Mouse (Mus musculus) liver, adult 2 months (tissue): Measurements from ENCODE around the gene Trappc3. TPM values are rescaled to one million over a fixed set of nuclear protein-coding genes. Genes with fewer than 3 reads are reported as not detected.

Experiments used
- DNase-seq: peaks from one replicate; pipeline ENCODE4 v3.0.0-alpha.2; 2011; ENCODE audit warnings: low read depth, low spot score; ENCODE audit errors: extremely low read depth
- H3K27ac ChIP-seq: fragments of 200-500 bp; replicated peaks from 2 replicates; pipeline ENCODE4 v1.5.1; 2012; ENCODE audit warnings: low read depth, mild to moderate bottlenecking, control low read depth, inconsistent platforms, low read length; ENCODE audit not compliant: insufficient read depth
- H3K27me3 ChIP-seq: fragments of 200-500 bp; 2 replicates; pipeline ENCODE4 v1.6.1; 2012; ENCODE audit warnings: mild to moderate bottlenecking, moderate library complexity, low read length, inconsistent platforms; ENCODE audit not compliant: control insufficient read depth, insufficient read depth
- H3K36me3 ChIP-seq: fragments of 200-500 bp; 2 replicates; pipeline ENCODE4 v1.6.1; 2012; ENCODE audit warnings: low read length, inconsistent platforms; ENCODE audit not compliant: control insufficient read depth, insufficient read depth
- H3K4me1 ChIP-seq: fragments of 200-500 bp; 2 replicates; pipeline ENCODE4 v1.6.1; 2011; ENCODE audit warnings: low read length; ENCODE audit not compliant: control insufficient read depth, insufficient read depth
- H3K4me3 ChIP-seq: fragments of 200-500 bp; 2 replicates; pipeline ENCODE4 v1.5.1; 2011; ENCODE audit warnings: low read depth, mild to moderate bottlenecking, control low read depth, low read length, moderate library complexity; ENCODE audit not compliant: insufficient read depth
- H3K79me2 ChIP-seq: fragments of 200-500 bp; 2 replicates; pipeline ENCODE4 v1.6.1; 2012; ENCODE audit warnings: inconsistent platforms, mild to moderate bottlenecking, low read length, moderate library complexity; ENCODE audit not compliant: control insufficient read depth, insufficient read depth
- H3K9ac ChIP-seq: fragments of 200-500 bp; 2 replicates; pipeline ENCODE4 v1.6.1; 2012; ENCODE audit warnings: low read depth, mild to moderate bottlenecking, control low read depth, inconsistent platforms, low read length
- CTCF ChIP-seq: fragments of 200-500 bp; IDR thresholded peaks from 2 replicates; pipeline ENCODE4 v1.5.1; 2011; ENCODE audit warnings: low read depth, low read length, control low read depth
- POLR2A ChIP-seq: fragments of 200-500 bp; IDR thresholded peaks from 2 replicates; pipeline ENCODE4 v1.6.1; 2011; ENCODE audit warnings: low read length, control low read depth; ENCODE audit not compliant: insufficient read depth; ENCODE audit errors: extremely low read depth
- WGBS: fragments of 180-500 bp; shearing (Covaris S2); methylation state at CpG from one replicate; pipeline ENCODE4 v1.1.7; 2018; 5-methylcytosine and 5-hydroxymethylcytosine counted together
- polyA plus RNA-seq: library from polyadenylated mRNA; depleted of rRNA; stranded (reverse); fragments of >200 nt; gene quantifications from 2 replicates; pipeline ENCODE4 v1.2.3, GENCODE M21; 2012
- total RNA-seq: library from RNA; depleted of rRNA; stranded (reverse); fragments of >200 nt; gene quantifications from 2 replicates; pipeline ENCODE4 v1.2.3, GENCODE M21; 2014

Gene Trappc3
- total and polyA plus RNA-seq, 2 experiments: 24.1 to 45.8 TPM

DNA sequence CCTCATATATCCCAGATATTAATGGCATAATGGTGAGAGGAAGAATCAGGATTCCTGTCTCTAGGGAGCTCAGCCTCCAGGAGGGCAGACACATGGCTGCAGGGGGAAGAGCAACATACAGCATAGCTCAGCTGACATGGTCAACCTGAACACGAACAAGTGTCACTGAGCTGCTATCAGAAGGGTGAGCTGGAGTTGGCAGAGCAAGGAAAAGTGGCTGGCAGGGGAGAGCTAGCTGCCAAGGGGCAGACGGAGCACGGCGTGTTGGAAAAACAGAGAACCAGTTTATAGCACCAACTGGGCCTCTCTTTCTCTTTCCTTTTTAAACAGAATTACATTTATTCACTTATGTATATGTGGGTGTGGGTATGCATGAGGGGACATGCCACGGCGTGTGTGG is 19.6 kb upstream of the Trappc3 start:
- DNase-seq: no peak
- H3K4me3 ChIP-seq: no peak overlapping the region
- H3K27me3 ChIP-seq: no peaks in the 10 kb centered on the region
- H3K4me1 ChIP-seq: no peaks in the 10 kb centered on the region
- H3K27ac ChIP-seq: no peak overlapping the region
- no peak overlapping the region for H3K9ac ChIP-seq
- TF ChIP-seq POLR2A: no peak
- TF ChIP-seq CTCF: no peak
- peaks cover 14% of the 10 kb centered on the region for H3K79me2 ChIP-seq
- peaks cover 8% of the 10 kb centered on the region for H3K36me3 ChIP-seq
- WGBS: 92% methylated on average over 6 of the region's 6 CpGs

DNA sequence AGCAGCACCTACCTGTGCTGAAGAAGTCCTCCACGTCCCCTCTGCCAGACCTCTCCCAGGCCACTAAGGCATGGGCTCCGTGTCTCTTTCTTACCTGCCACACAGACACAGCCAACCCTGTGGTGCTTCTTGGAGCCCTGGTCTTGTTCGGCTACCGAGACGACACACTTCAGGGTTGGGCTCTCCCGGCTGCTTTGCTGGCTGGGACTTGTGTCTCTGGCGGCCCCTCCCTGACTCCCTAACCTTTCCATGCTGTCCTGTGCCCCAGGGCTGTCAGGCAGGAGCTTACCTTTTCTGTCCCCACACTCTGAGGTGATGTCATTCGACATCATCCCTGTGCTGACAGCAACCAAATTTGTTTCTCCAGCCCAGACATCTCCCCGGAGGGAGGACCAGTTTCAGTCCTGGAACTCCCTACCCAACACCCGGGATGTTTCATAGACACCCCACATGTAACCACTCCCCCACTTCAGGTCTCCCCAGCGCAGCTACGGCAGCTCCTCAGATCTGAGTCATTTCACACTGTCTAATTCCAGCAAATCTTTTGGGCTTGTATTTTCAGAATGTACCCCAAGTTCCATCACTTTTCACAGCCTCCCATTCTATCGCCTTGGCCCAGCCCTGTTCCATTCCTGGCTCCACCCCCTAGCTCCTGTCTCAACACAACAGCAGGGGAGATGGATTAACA is 15.8 kb upstream of the Trappc3 start:
- DNase-seq: no peak
- Histone ChIP-seq H3K79me2 (peaks cover 40% of the 10 kb centered on the region), H3K4me1 (peaks cover 6% of the 10 kb centered on the region), H3K27me3 (no peaks in the 10 kb centered on the region), H3K27ac (no peak overlapping the region), H3K9ac (no peak overlapping the region), H3K4me3 (no peak overlapping the region), H3K36me3 (peaks cover 2% of the 10 kb centered on the region; the same call in 1 of the 2 replicates)
- TF ChIP-seq POLR2A: no peak
- no peak for TF ChIP-seq CTCF
- WGBS: 85% methylated on average over 13 of the region's 13 CpGs

DNA sequence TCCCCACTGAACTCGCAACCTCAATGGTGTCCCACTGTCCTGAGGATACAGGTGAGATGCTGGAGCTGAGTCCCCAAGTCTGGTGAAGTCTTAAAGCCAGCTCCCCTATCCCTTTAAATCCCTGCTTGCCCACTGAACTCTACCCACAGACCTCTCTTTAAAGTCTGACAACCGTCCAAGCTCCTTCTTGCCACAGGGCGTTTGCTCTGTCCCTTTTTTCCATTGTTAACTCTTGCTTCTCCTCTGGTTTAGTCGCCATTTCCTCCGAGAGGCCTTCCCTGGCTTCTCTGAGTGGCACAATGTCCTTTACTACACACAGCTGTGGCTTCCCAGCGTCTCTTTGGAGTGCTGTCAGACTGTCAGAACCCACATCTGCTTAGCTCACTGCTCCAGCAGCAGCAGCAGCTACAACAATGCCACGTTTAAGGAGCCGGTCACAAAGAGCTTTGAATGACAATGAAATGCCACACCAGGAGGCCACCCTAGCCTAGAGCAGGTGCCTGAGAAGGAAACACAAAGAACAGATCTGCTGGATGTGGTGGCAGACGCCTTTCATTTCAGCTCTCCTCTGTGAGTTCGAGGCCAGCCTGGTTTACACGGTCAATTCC is 13.8 kb upstream of the Trappc3 start:
- WGBS: 64% methylated on average over 11 of the region's 11 CpGs
- H3K79me2 ChIP-seq: peaks cover 57% of the 10 kb centered on the region
- no peaks in the 10 kb centered on the region for H3K27me3 ChIP-seq
- H3K4me3 ChIP-seq: no peak overlapping the region
- no peak overlapping the region for H3K9ac ChIP-seq
- H3K36me3 ChIP-seq: no peaks in the 10 kb centered on the region
- TF ChIP-seq POLR2A (no peak), CTCF (no peak)
- H3K27ac ChIP-seq: no peak overlapping the region
- DNase-seq: no peak
- peaks cover 6% of the 10 kb centered on the region for H3K4me1 ChIP-seq

DNA sequence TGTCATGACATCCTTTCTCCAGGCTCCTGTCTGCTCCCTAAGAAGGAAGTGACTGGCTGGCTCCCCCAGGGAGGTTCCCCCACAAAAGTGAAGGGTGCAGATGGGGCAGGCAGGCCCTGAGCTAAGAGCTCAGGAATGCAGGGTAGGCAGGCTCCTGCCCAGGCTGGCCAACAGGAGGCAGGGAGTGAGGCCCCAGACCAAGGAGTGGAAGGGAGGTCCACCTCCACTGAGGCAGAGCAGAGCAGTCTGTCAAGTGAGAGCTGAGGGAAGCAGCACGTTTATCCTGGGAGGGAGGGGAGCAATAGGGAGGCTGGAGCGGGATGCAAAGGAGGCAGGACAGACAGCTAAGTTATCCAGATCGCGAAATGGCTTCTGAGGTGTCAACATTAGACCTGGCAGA is 11.5 kb upstream of the Trappc3 start:
- no peak overlapping the region for H3K9ac ChIP-seq
- DNase-seq: no peak
- WGBS: 50% methylated on average over 4 of the region's 4 CpGs
- H3K79me2 ChIP-seq: peaks cover 77% of the 10 kb centered on the region
- no peak for TF ChIP-seq CTCF
- no peak for TF ChIP-seq POLR2A
- no peaks in the 10 kb centered on the region for H3K27me3 ChIP-seq
- no peaks in the 10 kb centered on the region for H3K36me3 ChIP-seq
- no peak overlapping the region for H3K27ac ChIP-seq
- H3K4me3 ChIP-seq: no peak overlapping the region
- H3K4me1 ChIP-seq: peaks cover 11% of the 10 kb centered on the region

DNA sequence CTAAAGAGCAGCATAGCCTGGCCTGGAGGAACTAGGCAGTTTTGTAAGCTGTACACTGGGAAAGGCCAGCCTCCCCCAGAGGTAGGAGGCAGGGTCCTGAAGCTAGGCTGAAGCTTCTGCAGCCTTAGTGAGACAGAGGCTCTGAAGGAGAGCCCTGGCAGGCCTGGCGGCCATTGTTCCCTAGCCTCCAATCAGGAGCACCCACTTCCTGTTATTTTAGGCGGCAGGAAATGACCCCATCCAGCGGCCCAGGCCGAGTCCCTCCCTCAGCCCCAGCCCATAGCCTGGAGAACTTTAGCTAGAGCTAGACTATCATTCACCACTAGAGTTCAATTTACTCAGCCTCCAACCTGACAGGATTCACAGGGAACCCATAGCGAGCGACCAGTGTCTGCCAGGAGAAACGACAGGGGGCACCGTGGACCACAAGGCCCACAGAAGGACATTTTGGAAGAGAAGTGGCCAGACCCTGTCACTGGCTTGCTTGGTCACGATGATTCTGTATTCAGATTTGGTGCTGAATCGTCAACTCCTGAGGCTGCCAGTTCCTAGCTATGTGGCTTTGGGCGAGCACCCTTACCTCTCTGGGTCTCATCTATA is 10.4 kb upstream of the Trappc3 start:
- no peaks in the 10 kb centered on the region for H3K27me3 ChIP-seq
- H3K79me2 ChIP-seq: peaks cover 72% of the 10 kb centered on the region
- DNase-seq: no peak
- peaks cover 11% of the 10 kb centered on the region for H3K4me1 ChIP-seq
- H3K36me3 ChIP-seq: no peaks in the 10 kb centered on the region
- 0 out of 2 replicates have a peak overlapping the region, but pooled peaks have one; percentile 19 for H3K9ac ChIP-seq
- peak overlapping the region; percentile 52 for H3K27ac ChIP-seq
- 69% methylated on average over 11 of the region's 11 CpGs for WGBS
- no peak for TF ChIP-seq POLR2A
- no peak overlapping the region for H3K4me3 ChIP-seq
